Mouse (Mus musculus) lung, postnatal 0 days (tissue): ENCODE measurements around the gene Ube4a.

ENCODE experiments used
- CTCF ChIP-seq: IDR thresholded peaks from 2 replicates; pipeline ENCODE4 v1.5.1; 2016; ENCODE audit warnings: antibody characterized with exemption, mild to moderate bottlenecking
- EP300 ChIP-seq: IDR thresholded peaks from 2 replicates; pipeline ENCODE4 v1.6.1; 2016; ENCODE audit warnings: antibody characterized with exemption, mild to moderate bottlenecking, control low read depth

DNA sequence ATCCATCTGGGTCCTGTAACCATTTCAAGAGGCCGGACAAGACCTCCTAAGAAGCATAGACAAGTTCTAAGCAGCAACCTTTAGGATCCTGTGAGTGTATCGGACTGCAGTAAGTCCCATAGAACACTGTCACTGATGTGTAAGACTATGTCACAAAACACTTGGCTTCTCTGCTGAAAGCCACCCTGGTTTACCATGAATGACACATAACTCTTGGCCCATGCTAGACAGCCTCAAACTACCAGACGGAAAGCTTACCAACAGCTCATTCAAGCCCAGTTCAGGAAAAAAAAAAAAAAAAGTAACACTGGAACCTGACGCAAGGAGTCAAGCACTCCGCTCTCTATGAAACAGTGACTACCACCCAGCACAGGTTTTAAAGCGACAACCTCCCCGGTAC is 87.7 kb downstream of the Ube4a start:
- TF ChIP-seq CTCF (no peak), EP300 (no peak)
